Mouse (Mus musculus) lung, adult 2 months (tissue): Measurements from ENCODE around the gene Cyb5r3.

ENCODE experiments used
- CTCF ChIP-seq: fragments of 200-500 bp; IDR thresholded peaks from 2 replicates; pipeline ENCODE4 v1.5.1; 2011; ENCODE audit warnings: mild to moderate bottlenecking, low read length, control low read depth; ENCODE audit not compliant: insufficient read depth
- POLR2A ChIP-seq: fragments of 200-500 bp; IDR thresholded peaks from 2 replicates; pipeline ENCODE4 v1.6.1; 2011; ENCODE audit warnings: low read depth, mild to moderate bottlenecking, control low read depth, low read length, borderline replicate concordance; ENCODE audit errors: extremely low read depth

DNA sequence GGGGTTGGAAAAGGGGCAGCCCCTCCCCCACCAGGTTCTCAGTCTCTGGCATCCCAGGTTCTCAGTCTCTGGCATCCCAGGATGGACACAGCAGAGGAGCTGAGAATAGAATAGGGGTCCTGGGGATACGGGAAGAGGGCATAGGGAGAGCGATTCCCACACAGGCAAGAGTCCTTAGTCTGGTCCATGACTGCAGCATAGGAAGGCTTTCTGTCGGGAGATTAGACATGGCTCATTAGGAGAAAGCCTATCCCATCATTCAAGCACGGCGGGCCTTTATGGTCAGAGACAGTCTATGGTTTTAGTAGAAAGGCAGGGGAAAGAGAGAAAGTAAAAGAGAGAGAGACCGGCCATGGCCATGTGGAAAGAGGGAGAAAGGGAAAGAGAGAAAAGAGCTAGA lies 64.6 kb downstream of the Cyb5r3 start:
- TF ChIP-seq CTCF: no peak
- TF ChIP-seq POLR2A: no peak
